Mouse (Mus musculus) heart, postnatal 36 days (tissue): Measurements from ENCODE around the gene Opcml. TPM values are rescaled to one million over a fixed set of nuclear protein-coding genes. Genes with fewer than 3 reads are reported as not detected.

ENCODE experiments used
- DNase-seq, 2 experiments: peaks; one replicate each; pipeline ENCODE4 v3.0.0; 2021 to 2022
- intact Hi-C: fragments of 180-260 bp; cut with DNase I; formaldehyde crosslinking; loops from one replicate; pipeline ENCODE4 v1.15.1; 2025
- total RNA-seq, 2 experiments: library from RNA; stranded (reverse); gene quantifications; 2 replicates each; pipeline ENCODE4 v1.2.3; 2021

The Opcml gene
- total RNA-seq, 2 experiments from 2014 or later, result 0.86 to 1.2 TPM

GRCm38 (mm10) chr9:28222726-28223125 lies 432.2 kb downstream of the Opcml start:
- no peak for DNase-seq
- intact Hi-C loops, result no loop called here

DNA sequence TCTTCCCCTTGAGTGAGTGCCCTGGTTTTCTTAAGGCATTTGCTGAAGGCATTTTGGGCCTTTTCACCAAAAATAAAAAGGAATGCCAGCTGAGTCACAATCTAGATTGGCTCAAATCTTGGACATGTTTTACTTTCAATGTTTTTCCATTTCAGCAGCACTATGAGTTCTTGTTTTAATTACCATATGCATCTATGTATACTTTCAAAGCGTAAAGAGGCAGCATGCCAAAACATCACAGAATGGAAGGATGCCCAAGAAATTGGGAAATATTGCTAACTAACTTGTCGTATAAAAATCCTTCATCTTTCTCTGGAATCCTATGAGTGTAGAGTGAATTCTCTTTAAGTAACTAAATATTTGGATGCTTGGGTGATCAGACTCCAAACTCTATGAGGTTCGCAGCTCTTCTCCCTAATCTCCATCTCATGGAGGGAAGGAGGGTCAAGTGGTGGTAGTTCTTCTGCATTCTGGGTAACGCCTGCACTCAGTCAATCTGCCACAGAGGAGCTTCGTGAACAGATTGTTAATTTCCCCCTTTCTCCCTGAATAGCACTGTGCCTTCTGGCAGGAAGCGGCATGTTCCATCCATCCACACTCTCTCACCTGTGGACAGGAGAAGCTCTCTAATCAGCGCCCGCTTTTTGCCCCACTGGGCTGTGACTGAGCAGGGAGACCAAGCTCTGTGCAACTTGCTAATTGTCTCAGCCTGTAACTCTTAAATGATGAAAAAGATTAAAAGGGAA lies 435.4 kb downstream of the Opcml start:
- intact Hi-C loops, result no loop called here
- DNase-seq, result no peak

GRCm38 (mm10) chr9:28226570-28226951 lies 436.0 kb downstream of the Opcml start:
- intact Hi-C loops, result no loop called here

GRCm38 (mm10) chr9:28238450-28238849 lies 447.9 kb downstream of the Opcml start:
- no peak for DNase-seq
- intact Hi-C loops, result no loop called here

More at GRCm38 (mm10) chr9:28226570-28226951, 436.0 kb downstream of the Opcml start:
- no peak for DNase-seq

DNA sequence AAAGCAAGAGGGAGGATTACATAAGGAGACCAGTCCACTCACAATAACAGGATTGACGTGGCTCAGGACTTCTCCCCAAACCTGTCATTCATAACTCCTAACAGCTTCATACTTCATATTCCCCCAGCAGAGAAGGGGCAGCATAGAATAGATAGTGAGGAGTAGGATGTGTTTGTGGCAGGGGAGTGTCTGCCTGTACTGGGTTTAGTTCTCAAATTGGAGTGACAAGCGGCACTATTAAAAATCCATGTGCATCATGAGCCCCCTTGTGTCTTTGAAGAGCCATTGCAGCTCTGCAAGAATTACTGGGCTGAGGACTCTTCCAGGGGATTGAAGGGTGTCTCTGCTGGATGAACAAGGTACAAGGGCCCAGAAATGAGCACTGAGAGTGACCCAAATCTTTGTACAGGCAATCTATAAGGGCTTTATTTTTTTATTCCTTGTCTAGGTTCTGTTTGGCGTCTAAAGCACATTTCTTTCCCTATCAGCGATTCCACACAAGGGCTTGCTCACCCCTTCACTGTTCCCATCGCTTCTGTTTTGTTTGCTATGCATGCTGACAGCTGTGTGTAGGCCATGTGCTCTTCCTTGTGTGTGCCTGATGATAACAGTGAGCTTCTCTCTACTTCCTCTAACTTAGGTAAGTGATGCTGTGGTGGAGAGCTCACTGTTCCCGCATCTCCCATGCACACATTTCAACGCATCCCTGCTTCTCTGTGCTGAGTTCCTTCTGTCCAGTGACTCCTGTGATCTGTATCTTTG lies 457.3 kb downstream of the Opcml start:
- peak in 1 of 2 experiments; percentile 6 for DNase-seq
- intact Hi-C loops, result loop anchor here (1.0 kb wide), 1 partner anchor 838 kb away; no protein-coding TSS in a partner anchor

GRCm38 (mm10) chr9:28251341-28251740 lies 460.8 kb downstream of the Opcml start:
- intact Hi-C loops, result no loop called here

GRCm38 (mm10) chr9:28255128-28255904 lies 464.7 kb downstream of the Opcml start:
- no peak for DNase-seq
- intact Hi-C loops, result no loop called here

More at GRCm38 (mm10) chr9:28251341-28251740, 460.8 kb downstream of the Opcml start:
- DNase-seq, result no peak

DNA sequence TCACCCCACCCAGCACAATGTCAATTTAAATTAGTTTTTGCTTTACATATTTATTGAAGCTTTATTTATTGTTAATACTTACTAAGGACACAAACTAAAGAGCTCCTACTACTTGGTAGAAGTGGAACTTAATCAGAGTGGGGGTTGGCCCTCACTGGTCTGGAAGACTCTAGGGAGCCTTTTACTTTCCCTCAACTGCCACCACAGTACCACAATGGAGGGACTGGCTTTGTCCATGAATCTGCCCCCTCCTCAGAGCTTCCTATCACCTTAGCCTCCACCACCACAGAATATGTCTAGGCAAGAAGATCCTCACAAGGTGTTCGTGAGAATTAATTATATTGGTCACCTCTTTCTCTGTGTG lies 465.3 kb downstream of the Opcml start:
- intact Hi-C loops, result no loop called here
- DNase-seq, result no peak

- DNase-seq, result peak; percentile 60 to 72
- intact Hi-C loops, result loop anchor here (1.0 to 5.0 kb wide), 5 partner anchors 941 to 1390 kb away; no protein-coding TSS in a partner anchor
Measured at GRCm38 (mm10) chr9:28261078-28261753, 470.6 kb downstream of the Opcml start.

DNA sequence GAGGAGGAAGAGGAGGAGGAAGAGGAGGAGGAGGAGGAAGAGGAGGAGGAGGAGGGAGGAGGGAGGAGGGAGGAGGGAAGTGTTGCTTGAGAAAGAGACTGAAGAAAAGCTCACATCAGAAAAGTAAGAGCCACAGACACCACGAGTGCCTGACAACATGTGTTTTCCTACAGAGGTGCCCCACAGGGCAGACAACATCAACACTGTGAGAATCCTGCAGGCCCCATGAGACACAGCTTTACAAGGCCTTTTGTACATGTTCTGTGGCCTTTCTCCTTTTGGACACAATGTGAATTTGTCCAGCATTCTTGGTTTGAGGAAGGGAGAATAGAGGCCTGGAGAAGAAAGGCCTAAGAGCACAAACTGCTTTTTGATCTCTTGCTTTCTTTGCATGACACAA lies 471.4 kb downstream of the Opcml start:
- intact Hi-C loops, result loop anchor here (2.0 to 5.0 kb wide), 3 partner anchors 67 to 940 kb away; no protein-coding TSS in a partner anchor
- no peak for DNase-seq

GRCm38 (mm10) chr9:28262896-28263295 lies 472.3 kb downstream of the Opcml start:
- intact Hi-C loops, result loop anchor here (2.0 to 5.0 kb wide), 3 partner anchors 66 to 939 kb away; no protein-coding TSS in a partner anchor
- DNase-seq, result no peak

DNA sequence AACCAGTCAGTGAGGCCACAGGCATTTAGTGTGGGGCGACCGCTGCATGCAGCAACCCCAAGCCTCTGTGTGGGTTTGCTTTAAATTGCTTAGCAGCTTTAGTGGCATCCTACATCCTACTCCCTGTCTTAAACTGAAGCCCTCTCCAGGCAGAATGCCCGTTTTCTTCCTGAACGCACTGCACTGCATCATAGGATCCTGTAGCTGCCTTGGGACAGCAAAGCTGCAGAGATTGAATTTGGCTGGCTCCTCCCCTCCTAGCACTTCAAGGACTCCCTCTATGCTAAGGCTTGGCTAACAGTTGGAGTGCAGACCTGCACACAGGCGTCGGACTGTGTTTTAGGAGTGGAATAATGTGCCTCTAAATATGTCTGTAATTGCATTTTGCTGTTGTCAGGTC lies 474.2 kb downstream of the Opcml start:
- no peak for DNase-seq
- intact Hi-C loops, result loop anchor here (5.0 kb wide), 1 partner anchor 938 kb away; no protein-coding TSS in a partner anchor

GRCm38 (mm10) chr9:28273816-28274215 lies 483.2 kb downstream of the Opcml start:
- intact Hi-C loops, result no loop called here
- no peak for DNase-seq

DNA sequence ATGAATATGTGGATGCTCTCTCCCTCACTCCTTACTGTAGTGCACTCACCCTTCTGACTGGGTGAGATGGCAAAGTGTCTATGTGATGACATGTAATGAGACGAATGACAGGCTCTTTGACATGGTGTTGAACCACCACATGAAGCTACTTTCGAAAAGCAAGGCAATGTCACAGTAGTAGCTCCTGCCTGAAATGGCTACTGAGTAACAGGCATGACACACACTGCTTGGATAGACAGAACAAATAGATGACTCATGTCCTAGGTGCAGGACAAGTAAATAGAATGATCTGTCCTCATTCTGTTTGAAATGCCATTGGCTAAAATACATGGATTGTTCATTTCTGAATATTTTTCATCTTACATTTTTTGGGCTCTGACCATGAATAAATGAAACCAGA lies 488.0 kb downstream of the Opcml start:
- intact Hi-C loops, result no loop called here
- DNase-seq, result no peak

DNA sequence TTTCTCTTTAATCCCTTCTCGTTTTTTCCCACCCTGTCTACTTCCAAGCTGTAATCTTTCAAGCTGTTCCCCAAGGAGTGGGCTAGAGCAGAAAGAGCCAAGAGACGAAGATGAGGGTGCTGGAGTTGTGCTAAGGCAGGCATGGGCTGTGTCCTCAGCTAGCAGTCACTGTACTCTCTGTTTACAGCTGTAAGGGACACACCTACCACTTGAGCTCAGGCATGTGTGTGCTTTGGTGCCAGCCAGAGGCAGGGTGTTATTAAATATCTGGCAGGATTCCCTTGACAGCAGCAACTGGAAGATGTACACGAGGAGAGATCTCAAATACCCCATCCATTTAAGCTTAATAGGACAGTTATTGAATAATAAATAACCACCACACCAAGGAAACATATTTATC lies 490.4 kb downstream of the Opcml start:
- intact Hi-C loops, result no loop called here
- DNase-seq, result peak; percentile 13 to 28

GRCm38 (mm10) chr9:28281571-28281970 lies 491.0 kb downstream of the Opcml start:
- DNase-seq, result no peak
- intact Hi-C loops, result no loop called here

- intact Hi-C loops, result no loop called here
- no peak for DNase-seq
Measured at GRCm38 (mm10) chr9:28285016-28285415, 494.4 kb downstream of the Opcml start.

- DNase-seq, result no peak
- intact Hi-C loops, result no loop called here
Measured at GRCm38 (mm10) chr9:28286384-28286783, 495.8 kb downstream of the Opcml start.

- intact Hi-C loops, result no loop called here
- no peak for DNase-seq
Measured at GRCm38 (mm10) chr9:28287485-28287884, 496.9 kb downstream of the Opcml start.

DNA sequence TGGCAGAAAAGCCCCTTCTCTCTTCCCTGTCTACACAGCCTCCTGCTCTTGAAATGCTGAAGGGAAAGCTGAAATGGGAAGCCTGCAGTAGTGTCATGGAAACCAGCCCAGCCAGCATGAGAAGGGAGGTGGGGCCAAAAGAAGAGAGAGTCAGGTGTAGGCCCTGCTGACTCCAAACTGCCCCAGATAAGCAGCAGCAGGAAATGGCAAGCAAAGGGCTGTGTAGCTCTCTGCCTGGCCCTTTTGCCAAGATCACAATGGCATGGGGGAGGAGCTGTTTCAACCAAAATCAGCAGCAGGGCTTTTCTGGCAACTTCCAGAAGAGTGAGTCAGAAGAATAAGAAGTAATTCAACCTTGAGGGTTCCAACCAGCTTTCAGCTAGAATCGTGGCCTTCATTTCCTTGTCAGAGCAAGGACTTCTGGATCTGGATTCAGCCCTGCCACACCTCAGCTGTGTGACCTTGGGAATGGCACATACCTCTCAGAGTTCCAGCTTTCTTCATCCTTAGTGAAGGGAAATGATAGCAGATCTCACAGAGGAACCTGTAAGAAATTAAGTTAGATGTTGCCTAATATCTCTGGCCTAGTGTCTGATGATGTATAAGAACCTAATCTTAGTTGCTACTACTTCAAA lies 499.2 kb downstream of the Opcml start:
- DNase-seq, result peak; percentile 4 to 22

More for the DNA sequence above, 499.2 kb downstream of the Opcml start:
- intact Hi-C loops, result no loop called here
